Mouse (Mus musculus): Measurements from ENCODE around the gene Hmgcs1. TPM values are rescaled to one million over a fixed set of nuclear protein-coding genes. Genes with fewer than 3 reads are reported as not detected.

The Hmgcs1 gene
- 83.3 and 102 TPM in 2 replicates for polyA plus RNA-seq (2012; rRNA removed)

DNA sequence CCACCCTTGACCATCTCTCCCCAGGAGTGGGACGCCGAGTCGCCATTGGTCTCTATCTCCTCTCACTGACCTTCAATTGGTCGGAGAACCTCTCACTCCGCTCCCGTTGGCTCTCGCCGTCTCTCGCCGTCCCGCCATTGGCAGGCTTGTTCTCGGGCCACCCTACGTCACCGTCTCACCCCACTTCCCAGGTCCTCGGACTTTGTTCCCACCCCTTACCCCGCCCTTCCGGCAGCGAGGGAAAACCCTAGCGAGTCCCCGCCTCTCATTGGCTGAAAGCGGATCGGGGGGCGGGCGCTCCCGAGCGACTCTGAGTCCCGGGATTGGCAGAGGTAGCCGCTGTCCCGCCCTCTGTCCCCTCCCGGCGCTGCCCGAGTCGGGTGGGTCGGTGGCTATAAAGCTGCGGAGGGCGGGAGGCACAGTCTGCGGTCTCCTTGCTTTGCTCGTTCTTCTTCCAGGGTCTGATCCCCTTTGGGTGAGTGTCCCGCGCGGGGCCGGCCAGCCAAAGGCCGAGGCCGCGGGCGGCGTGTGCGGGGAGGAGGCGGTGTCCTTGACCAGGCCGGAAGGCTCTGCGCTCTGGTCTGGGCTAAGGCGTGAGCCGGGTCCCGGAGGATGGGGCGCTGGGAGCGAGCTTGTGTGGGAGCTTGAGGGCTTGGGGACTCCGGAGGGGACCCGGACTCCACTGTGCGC is at the start of gene Hmgcs1:
Gene Hmgcs1 (plus strand): TSS at position 341 of the 690 bp plus-strand sequence.

GRCm38 (mm10) chr13:119755681-119756471 is 65.7 kb downstream of the Hmgcs1 start, which contains the start of gene Nim1k:
Gene Nim1k, minus strand, starts transcription at chr13:119755882.

Other genes with a start within 250 kb of the Hmgcs1 start
- 19.2 and 25.4 TPM in 2 replicates for gene 4833420G17Rik, start 227.6 kb upstream of the Hmgcs1 start, polyA plus RNA-seq (2012; rRNA removed)
- 6.5 and 9.2 TPM in 2 replicates for gene Tmem267, start 202.3 kb upstream of the Hmgcs1 start, polyA plus RNA-seq (2012; rRNA removed)
- gene 3110070M22Rik, start 202.0 kb upstream of the Hmgcs1 start, polyA plus RNA-seq (2012; rRNA removed), result 0.16 and 0.24 TPM in 2 replicates
- gene Ccl28, start 66.6 kb upstream of the Hmgcs1 start, polyA plus RNA-seq (2012; rRNA removed), result 0.11 and 0.20 TPM in 2 replicates
- 0.02 and 0.05 TPM in 2 replicates for gene Nim1k, start 65.5 kb downstream of the Hmgcs1 start, polyA plus RNA-seq (2012; rRNA removed)
- 9.4 and 11.7 TPM in 2 replicates for gene Zfp131, start 100.5 kb downstream of the Hmgcs1 start, polyA plus RNA-seq (2012; rRNA removed)
- gene AF067063, start 139.8 kb downstream of the Hmgcs1 start, polyA plus RNA-seq (2012; rRNA removed), result not detected in 2 replicates
- not detected in 2 replicates for gene D13Ertd608e, start 145.6 kb downstream of the Hmgcs1 start, polyA plus RNA-seq (2012; rRNA removed)
- gene Tcstv1, start 204.4 kb downstream of the Hmgcs1 start, polyA plus RNA-seq (2012; rRNA removed), result not detected in 2 replicates
- not detected in 2 replicates for gene Gm21761, start 238.9 kb downstream of the Hmgcs1 start, polyA plus RNA-seq (2012; rRNA removed)